Mouse (Mus musculus) small intestine, adult 2 months (tissue): Measurements from ENCODE around the gene Scube3.

ENCODE experiments used
- CTCF ChIP-seq: fragments of 200-500 bp; IDR thresholded peaks from 2 replicates; pipeline ENCODE4 v1.5.1; 2012; ENCODE audit warnings: low read depth, mild to moderate bottlenecking, control low read depth, inconsistent platforms, low read length, moderate library complexity, mixed read lengths; ENCODE audit not compliant: insufficient replicate concordance, insufficient read length; ENCODE audit errors: extremely low read depth
- POLR2A ChIP-seq: fragments of 200-500 bp; IDR thresholded peaks from 2 replicates; pipeline ENCODE4 v1.6.1; 2012; ENCODE audit warnings: low read depth, mild to moderate bottlenecking, control low read depth, inconsistent platforms, low read length, moderate library complexity

- TF ChIP-seq CTCF (no peak), POLR2A (no peak)
Measured at GRCm38 (mm10) chr17:28197646-28198045, 55.7 kb downstream of the Scube3 start.
